Mouse (Mus musculus) erythroblast, embryonic 14.5 days (primary cell): ENCODE measurements around the gene Hip1. TPM values are rescaled to one million over a fixed set of nuclear protein-coding genes. Genes with fewer than 3 reads are reported as not detected.
"Not testable (repeated sequence)": the region's sequence is repeated elsewhere in the genome, so short reads cannot be mapped to it uniquely, and the experiment has no call there.

Experiments
- H3K27me3 ChIP-seq: 2 replicates; pipeline ENCODE4 v1.6.1; 2012; ENCODE audit warnings: inconsistent platforms; ENCODE audit not compliant: control insufficient read depth
- H3K36me3 ChIP-seq: 2 replicates; pipeline ENCODE4 v1.6.1; 2012; ENCODE audit warnings: mild to moderate bottlenecking, inconsistent platforms; ENCODE audit not compliant: control insufficient read depth
- H3K4me1 ChIP-seq: 2 replicates; pipeline ENCODE4 v1.6.1; 2012; ENCODE audit warnings: inconsistent platforms; ENCODE audit not compliant: control insufficient read depth
- H3K4me3 ChIP-seq: replicated peaks from 2 replicates; pipeline ENCODE3; 2012; ENCODE audit warnings: moderate library complexity, mild to moderate bottlenecking, inconsistent platforms
- H3K9me3 ChIP-seq: 2 replicates; pipeline ENCODE4 v1.6.1; 2012; ENCODE audit warnings: low read length, inconsistent platforms, mixed read lengths; ENCODE audit not compliant: control insufficient read depth
- GATA1 ChIP-seq: IDR thresholded peaks from 2 replicates; pipeline ENCODE4 v1.6.1; 2012; ENCODE audit warnings: low read length, inconsistent platforms, mixed read lengths
- TAL1 ChIP-seq: IDR thresholded peaks from 3 replicates; pipeline ENCODE4 v1.6.1; 2012; ENCODE audit warnings: low read length, inconsistent platforms, mixed read lengths
- polyA plus RNA-seq: library from polyadenylated mRNA; stranded (reverse); fragments of >175 nt; gene quantifications from 2 replicates; pipeline ENCODE4 v1.2.3, GENCODE M21; 2012

Gene Hip1
- polyA plus RNA-seq, 1 experiment: not detected

- Histone ChIP-seq H3K36me3 (no peaks in the 10 kb centered on the region), H3K4me1 (no peaks in the 10 kb centered on the region), H3K9me3 (no peaks in the 10 kb centered on the region), H3K27me3 (peaks cover 36% of the 10 kb centered on the region), H3K4me3 (peak overlapping the region; percentile 20)
- no peak for TF ChIP-seq GATA1
- TF ChIP-seq TAL1: no peak
Observed at GRCm38 (mm10) chr5:135488881-135489694, 55.8 kb downstream of the Hip1 start.

DNA sequence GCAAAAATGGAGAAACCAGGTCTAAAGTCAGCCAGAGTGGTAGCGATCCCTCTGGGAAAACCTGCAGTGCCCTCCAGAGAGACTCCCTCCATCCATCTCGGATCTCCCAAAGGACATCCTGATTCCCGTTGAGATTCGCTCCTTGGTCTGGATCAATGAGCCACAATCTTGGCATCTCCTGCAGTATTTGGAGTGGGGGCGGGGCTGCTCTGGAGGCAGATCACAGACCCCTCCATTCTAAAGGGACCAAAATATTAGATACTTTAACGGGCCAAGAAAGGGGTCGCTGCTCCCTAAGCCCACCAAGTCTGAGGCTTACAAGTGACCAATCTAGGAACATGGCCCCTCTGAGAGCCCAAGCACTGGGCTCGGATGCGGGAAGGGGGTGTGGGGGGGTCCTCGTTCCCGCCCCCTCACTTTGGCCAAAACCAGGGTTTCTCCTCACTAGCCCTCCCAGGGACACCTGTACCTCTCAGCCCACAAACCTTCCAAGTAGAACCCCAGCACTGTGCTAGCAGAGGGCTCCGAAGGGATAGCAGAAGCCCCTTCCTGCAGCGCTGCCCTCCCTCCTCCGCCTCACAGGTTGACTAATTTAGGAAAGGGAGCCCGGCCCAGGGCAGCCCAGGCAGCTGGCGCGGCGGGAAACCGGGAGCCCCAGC is 56.6 kb downstream of the Hip1 start:
- Histone ChIP-seq H3K4me1 (no peaks in the 10 kb centered on the region), H3K4me3 (peak overlapping the region; percentile 20), H3K36me3 (no peaks in the 10 kb centered on the region), H3K9me3 (no peaks in the 10 kb centered on the region), H3K27me3 (peaks cover 36% of the 10 kb centered on the region)
- TF ChIP-seq TAL1 (no peak), GATA1 (no peak)

DNA sequence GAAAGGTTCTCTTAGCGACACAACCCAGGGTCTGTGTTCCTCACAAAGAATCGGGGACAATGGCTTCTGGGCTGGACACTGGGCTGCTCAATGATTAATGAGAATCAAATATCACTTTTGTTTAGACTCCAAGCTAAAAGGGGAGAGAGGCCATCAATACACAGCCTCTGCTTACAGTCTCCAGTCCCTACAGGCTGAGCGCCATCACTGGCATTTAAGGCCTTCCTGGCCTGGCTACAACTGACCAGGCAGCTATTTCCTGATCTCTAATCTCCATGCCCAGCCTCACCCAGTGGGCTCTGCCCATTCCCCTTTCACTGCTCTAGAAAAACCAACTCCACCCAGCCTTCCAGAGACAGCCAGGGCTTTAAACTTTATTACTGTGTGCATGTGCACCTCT is 59.6 kb downstream of the Hip1 start:
- Histone ChIP-seq H3K4me3 (no peak overlapping the region), H3K4me1 (no peaks in the 10 kb centered on the region), H3K27me3 (peaks cover 31% of the 10 kb centered on the region), H3K9me3 (no peaks in the 10 kb centered on the region; the same call in 1 of the 2 replicates), H3K36me3 (no peaks in the 10 kb centered on the region)
- no peak for TF ChIP-seq TAL1
- TF ChIP-seq GATA1: no peak

DNA sequence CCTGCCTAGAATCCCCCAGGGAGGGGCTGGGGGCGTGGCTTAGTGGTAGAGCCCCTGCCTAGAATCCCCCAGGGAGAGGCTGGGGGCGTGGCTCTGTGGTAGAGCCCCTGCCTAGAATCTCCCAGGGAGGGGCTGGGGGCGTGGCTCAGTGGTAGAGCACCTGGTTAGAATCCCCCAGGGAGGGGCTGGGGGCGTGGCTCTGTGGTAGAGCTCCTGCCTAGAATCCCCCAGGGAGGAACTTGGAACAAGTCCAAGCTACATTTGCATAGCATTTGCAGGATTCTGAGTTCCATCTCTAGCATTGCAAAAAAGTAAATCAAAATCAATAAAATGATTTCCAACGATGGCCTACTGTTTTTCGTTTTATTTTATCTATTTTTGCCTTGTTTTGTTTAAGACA is 61.1 kb downstream of the Hip1 start:
- H3K36me3 ChIP-seq, H3K9me3 ChIP-seq, H3K4me1 ChIP-seq, H3K4me3 ChIP-seq: not testable (repeated sequence)
- H3K27me3 ChIP-seq: peaks cover 17% of the 10 kb centered on the region

DNA sequence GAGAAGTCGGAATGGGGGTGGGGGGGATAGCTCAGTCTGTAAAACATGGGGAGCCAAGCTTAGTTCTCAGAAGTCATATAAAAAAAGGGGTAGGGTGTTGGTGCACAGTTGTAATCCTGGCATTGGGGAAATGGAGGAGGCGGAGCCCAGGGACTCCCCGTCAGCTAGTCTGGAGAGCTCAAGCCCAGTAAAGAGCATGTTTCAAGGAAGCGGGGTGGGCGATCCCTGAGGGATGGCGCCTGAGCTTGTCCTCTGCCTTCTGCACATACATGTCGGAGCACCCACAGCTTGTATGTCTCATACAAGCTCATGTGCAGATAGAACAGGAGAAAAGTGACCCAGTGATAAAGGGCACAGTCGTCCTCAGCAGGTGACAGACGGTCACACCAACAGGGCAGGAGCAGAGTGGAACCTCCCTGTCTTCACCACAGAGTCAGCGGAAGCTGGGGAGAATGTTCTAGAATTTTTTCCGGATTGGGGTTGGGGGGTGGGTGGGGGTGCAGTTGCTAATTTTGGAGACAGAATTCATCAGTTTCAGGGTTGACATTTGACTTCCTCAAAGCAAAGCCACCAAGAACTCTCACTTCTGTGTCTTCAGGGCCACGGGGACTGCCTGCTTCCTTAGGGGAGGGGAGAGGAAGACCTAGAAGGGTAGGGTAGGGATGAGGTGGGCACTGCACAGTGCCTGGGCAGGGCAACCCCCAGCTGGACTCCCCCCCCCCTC is 65.9 kb downstream of the Hip1 start:
- no peak overlapping the region for H3K4me3 ChIP-seq
- no peaks in the 10 kb centered on the region; the same call in 1 of the 2 replicates for H3K9me3 ChIP-seq
- H3K27me3 ChIP-seq: no peaks in the 10 kb centered on the region
- no peaks in the 10 kb centered on the region for H3K36me3 ChIP-seq
- TF ChIP-seq TAL1 (no peak), GATA1 (no peak)
- no peaks in the 10 kb centered on the region for H3K4me1 ChIP-seq

- Histone ChIP-seq H3K4me3 (no peak overlapping the region), H3K36me3 (no peaks in the 10 kb centered on the region), H3K9me3 (no peaks in the 10 kb centered on the region), H3K27me3 (no peaks in the 10 kb centered on the region), H3K4me1 (no peaks in the 10 kb centered on the region)
- TF ChIP-seq GATA1: no peak
- no peak for TF ChIP-seq TAL1
Observed at GRCm38 (mm10) chr5:135476199-135476598, 68.7 kb downstream of the Hip1 start.

GRCm38 (mm10) chr5:135472405-135472804 is 72.5 kb downstream of the Hip1 start:
- Histone ChIP-seq H3K27me3 (no peaks in the 10 kb centered on the region), H3K36me3 (no peaks in the 10 kb centered on the region), H3K9me3 (no peaks in the 10 kb centered on the region; the same call in 1 of the 2 replicates), H3K4me3 (no peak overlapping the region), H3K4me1 (no peaks in the 10 kb centered on the region)
- TF ChIP-seq GATA1: no peak
- no peak for TF ChIP-seq TAL1

DNA sequence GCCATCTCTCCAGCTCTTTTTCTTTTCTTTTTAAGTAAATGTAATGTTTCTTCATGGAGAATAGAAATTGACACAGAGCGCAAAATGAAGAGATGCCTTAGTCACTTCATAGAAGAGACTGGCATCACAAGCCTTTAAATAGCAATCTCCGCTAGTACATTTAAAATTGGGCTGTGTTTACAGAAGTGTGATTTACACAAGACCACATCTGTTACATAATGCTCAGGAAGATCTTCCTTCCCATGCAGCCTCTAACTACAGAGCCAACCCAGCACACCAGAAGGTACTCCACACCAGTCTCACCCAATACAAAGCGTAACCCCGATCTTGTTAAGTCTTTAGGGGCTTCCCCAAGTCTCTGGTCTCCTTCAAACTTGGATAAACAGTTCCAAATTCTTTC is 73.2 kb downstream of the Hip1 start:
- Histone ChIP-seq H3K9me3 (no peaks in the 10 kb centered on the region; the same call in 1 of the 2 replicates), H3K4me3 (no peak overlapping the region), H3K4me1 (no peaks in the 10 kb centered on the region), H3K36me3 (no peaks in the 10 kb centered on the region), H3K27me3 (no peaks in the 10 kb centered on the region)
- TF ChIP-seq TAL1 (no peak), GATA1 (no peak)

DNA sequence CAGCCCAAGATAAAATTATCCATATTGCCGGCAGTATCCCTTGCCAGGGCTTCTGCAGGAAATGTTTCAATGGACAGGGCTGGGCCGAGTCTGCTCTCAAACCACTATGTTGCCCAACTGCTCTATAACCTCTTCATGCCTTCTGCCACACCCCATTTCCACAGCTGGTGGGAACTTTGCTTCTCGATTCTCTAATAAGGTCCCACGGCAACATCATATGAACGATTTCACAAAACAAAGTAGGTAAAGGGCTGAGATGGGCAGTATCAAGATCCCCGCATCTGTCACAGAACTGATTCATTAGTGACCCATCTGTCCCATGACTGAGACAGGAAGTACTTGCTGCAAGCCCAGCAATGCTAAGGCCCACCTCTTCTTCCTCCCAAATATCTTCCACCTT is 76.6 kb downstream of the Hip1 start:
- Histone ChIP-seq H3K36me3 (no peaks in the 10 kb centered on the region), H3K9me3 (no peaks in the 10 kb centered on the region; the same call in 1 of the 2 replicates), H3K4me1 (no peaks in the 10 kb centered on the region), H3K4me3 (no peak overlapping the region), H3K27me3 (no peaks in the 10 kb centered on the region)
- no peak for TF ChIP-seq GATA1
- no peak for TF ChIP-seq TAL1
